Mouse (Mus musculus) telencephalon, adult 2 months (tissue): Measurements from ENCODE around the gene Clybl.

Source experiments
- DNase-seq: peaks from one replicate; pipeline ENCODE4 v3.0.0-alpha.2; 2011; ENCODE audit warnings: low read depth, low spot score

The Clybl gene

DNA sequence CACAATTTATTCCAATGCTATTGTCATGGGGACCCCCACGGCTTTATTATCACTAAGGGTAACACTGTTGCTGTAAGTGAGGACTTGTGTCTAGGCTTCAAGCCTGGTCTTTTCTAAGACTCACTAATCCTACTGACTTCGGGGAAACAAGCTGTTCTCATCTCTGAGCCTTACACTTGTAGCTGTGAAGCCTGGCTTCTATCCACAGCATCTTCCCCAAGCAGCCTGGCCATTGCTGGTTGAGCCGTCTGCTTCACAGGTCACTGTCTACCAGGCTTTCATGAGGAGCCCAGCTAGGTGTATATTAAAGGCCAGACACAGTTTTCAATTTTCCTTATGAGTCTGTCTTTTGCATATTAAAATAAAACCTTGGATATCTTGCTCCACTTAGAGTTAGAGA is 177.1 kb downstream of the Clybl start:
- DNase-seq: no peak

- no peak for DNase-seq
These were observed 177.8 kb downstream of the Clybl start for GRCm38 (mm10) chr14:122359136-122359905.

DNA sequence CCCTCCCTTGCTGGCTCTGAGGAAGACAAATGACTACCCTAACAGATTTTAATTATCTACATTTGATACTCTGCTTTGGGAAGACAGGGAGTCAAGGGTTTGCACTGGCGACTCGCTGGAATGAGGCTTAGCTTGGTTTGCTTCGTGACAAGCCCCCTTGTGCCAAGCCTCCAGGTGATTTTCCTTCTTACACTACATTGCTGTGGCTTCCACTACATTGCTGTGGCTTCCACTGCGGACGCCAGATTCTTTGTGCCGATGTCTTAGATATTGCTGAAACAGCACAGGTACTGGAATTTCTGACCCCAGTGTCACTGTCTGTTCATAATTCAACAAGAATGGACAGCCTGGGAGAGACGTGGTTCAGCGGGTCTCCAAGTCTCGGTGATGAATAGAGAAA is 180.3 kb downstream of the Clybl start:
- DNase-seq: no peak

GRCm38 (mm10) chr14:122363156-122363555 is 181.7 kb downstream of the Clybl start:
- DNase-seq: no peak

DNA sequence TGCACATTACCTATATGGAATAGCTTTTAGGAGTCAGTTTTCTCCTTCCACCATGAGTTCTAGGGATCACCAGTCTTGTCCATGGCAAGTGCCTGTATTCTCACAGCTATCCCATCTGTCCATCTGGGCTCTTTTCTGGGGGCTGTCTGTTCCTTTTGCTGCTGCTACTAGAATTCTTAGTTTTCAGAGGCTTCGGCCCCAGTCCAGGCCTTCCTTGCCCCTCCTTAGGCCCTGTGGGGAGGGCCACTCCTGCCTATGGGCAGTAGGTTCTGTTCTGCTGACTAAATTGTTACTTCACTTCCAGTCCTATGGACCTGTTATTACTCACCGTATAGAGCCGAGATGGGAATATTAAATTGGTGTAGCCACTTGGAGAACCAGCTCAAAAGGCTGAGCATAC is 182.5 kb downstream of the Clybl start:
- DNase-seq: no peak

GRCm38 (mm10) chr14:122367252-122367868 is 185.9 kb downstream of the Clybl start:
- DNase-seq: no peak

DNA sequence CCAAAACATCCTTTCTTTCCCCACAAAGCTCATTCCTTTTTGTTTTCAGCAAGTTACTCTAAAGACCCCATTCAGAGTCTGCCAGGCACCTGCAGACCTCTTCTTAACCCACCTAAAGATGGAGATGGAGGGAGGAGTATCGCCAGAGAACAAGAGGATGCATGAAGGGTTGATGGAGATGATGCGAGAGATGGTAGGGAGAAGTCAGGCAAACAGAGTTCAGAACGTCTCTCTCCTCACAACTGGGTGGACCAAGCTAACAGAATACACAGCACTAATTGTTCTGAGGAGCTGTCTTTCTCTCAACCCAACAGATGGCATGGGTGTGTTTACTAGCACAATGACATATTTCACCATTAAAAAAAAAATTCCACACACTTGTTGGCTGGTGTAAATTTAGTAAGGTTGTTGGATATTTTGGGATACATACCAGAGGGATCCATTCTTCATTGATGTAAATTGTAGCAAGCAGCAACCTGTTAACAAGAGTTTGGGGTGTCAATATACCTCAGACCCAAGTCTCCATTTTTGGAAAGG is 186.4 kb downstream of the Clybl start:
- DNase-seq: no peak

DNA sequence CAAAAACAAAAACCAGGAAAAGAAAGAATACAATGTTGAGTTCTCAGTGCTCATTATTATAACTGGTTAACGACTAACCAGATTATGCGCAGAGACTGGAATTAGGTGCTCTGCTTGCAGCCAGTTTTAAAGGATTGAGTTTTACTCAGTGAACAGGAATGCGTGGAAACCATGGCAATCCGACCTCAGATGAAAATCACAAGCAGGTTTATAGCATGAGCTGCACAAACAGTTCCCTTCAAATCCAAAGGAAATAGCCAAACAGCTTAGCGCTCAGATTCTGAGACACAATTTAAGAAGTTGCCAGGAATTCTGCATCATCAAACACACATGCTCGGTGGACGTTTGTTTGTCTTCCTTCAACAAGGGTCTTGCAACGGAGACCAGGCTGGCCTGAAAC is 187.0 kb downstream of the Clybl start:
- DNase-seq: no peak

DNA sequence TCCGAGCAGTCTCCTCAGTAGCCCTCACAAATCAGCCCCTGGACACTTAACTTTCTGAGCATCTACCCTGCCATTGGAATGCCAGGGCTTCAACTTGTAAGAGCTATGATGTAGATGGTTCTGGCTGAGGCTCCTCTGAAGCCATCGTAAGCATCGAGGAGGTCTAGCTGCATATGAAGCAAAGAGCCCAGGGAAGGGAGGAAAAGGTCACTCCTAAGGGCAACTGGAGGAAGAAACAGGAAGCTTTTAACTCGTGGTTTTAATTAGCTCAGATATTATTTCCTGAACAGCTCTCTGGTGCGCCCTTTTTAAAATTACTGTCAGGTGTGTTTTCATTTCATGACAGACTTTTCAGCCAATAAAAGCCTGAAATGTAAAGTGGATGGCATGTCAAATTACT is 190.5 kb downstream of the Clybl start:
- DNase-seq: no peak

DNA sequence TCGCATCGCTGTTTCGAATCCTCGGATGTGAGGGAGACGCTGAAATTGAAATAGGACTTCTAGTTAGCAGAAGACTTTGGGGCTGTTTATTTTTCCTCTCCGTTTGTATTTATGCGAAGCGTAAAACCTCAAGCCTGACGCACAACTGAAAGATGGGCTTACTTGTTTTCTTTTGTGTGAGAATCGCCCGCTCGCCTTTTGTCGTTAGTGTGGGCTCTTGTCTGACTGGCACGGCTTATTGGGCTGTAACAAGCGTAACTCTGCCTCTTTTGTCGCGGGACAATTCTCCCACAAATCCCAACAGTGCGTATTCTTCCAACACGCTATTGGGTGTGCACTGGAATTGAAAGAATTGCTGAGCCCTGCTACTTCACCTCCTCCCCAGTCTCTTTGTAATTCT is 192.0 kb downstream of the Clybl start:
- no peak for DNase-seq

DNA sequence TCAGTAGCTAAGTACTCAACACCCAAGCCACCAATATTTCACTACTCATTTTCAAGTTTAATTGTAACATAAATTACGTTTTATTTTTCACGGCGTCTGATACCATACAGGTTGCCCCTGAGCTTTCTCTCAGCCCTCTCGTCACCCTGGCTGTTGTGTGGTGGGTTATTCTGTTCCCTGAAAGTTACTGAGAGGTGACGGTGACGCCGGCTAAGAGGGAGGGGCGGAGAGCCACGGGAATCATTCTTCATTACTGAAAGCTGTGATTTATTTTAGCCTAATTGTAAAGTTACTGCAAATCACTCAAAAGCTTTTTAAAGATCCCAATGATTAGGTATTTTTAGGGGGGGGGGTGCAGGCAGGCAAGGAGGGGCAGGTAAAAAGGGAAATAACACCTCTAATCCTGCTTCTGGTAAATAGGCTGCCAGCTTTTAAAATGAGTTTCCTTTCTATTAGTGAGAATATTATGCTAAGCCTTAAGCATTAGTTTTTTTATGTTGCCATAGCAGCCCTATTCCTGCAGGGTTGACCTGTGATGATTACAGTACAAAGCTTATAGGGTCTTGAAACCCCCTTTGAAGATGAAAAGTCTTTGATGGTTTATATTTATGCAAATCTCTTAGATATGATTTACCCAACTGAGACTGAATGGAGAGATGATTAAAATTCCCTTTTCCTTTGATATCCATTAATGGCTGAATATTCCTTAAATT is 192.9 kb downstream of the Clybl start:
- DNase-seq: no peak

GRCm38 (mm10) chr14:122375070-122375811 is 193.7 kb downstream of the Clybl start:
- no peak for DNase-seq

- no peak for DNase-seq
These were observed 195.1 kb downstream of the Clybl start for GRCm38 (mm10) chr14:122376482-122377143.

DNA sequence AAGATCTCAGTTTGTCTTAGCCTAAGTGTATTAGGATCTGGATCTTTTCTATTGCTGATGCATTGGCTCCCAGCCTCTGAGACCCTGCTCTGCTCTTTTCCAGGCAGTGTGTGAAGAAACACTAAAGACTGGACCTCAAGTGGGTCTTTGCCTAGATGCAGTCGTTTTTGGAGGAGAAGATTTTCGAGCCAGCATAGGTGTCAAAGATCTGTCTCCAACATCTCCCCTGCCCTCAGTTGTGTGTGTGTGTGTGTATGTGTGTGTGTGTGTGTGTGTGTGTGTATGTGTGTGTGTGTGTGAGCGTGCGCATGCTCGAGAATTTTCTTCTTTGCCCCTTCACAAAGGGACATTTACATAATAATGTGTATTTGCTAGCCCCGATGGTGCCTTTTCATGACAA is 196.2 kb downstream of the Clybl start:
- no peak for DNase-seq

GRCm38 (mm10) chr14:122379076-122379475 is 197.6 kb downstream of the Clybl start:
- DNase-seq: no peak

DNA sequence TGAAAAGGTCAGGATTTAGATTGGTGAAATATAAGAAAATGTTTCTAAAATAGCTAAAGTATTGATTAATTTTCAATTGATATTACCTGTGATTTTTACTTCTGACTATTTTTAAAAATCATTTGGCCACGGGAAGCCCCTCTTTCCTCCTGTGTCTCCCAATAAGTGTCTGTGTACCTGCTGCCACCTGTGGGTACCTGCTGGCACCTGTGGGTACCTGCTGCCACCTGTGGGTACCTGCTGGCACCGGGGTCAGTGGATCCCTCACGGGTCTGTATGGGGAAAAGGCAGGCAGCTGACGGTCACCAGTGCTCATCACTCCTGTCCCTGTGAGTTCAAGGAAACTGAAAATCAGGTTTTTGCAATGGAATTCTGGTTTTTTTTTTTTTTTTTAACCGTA is 198.5 kb downstream of the Clybl start:
- no peak for DNase-seq

DNA sequence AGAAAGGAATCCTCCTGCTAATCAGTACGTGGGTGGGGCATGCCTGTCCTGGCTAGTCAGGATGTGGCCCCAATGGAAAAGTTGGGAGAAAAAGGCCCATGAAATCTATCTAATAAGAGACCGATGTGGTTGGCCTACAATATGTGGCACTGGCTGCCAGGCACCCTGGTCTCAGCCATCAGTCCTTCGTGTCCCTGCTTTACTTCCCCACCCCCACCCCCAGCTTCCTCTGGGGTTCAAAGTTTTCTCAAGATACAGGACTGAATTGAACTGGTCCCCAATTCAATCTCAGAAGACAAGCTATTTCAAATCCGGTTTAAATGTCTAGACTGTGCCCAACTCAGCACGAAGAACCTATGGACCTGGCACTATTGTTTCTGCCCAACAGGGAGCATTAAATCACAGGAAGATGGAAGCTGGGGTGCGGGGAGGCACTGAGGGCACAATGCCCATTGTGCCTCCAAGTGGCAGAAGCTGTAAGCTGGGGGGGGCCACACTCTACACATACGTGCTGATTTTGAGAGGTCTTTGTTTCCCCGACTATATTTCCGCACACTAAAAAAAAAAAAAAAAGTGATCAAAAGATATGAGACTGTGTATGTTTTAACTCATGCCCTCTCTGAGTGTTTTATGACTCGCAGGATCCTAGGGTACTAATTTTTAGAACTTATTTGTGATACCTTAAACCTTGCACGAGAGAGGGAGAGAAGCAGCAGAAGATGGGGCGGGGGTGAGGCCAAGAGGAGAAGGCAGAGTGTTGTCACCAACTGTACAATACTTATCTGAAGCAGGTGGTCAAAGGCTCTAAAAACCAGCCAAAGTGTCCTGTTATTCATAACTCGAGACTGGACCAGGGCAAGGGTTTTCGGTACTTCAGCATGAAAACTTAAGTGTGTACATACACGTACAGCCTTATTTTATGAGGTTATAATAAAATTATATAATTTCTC is 199.7 kb downstream of the Clybl start:
- DNase-seq: no peak

GRCm38 (mm10) chr14:122382281-122382680 is 200.8 kb downstream of the Clybl start:
- DNase-seq: no peak

DNA sequence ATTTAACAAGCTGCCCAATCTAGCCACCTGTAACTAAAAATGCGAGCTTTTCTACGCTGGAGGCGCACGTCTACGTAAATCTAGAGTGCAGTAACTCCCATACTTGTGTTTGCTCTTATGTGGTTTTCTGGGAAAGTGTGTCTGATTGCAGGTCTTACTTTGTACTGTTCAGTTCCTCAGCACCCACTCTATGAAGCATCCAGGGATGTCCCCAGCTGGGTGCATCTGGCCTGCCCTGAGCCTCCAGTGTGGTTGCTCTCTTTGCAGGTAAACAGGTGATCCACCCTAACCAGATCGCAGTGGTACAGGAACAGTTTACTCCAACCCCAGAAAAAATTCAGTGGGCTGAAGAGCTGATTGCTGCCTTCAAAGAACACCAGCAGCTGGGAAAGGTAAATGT is 202.4 kb downstream of the Clybl start:
- DNase-seq: no peak
